Mouse (Mus musculus) liver, adult (tissue): ENCODE data around the gene Cox6a1.

Source experiments
- GATA4 ChIP-seq: IDR thresholded peaks from 2 replicates; pipeline ENCODE4 v1.6.1; 2014; ENCODE audit warnings: mild to moderate bottlenecking, low read length; ENCODE audit not compliant: insufficient replicate concordance

Cox6a1 gene

DNA sequence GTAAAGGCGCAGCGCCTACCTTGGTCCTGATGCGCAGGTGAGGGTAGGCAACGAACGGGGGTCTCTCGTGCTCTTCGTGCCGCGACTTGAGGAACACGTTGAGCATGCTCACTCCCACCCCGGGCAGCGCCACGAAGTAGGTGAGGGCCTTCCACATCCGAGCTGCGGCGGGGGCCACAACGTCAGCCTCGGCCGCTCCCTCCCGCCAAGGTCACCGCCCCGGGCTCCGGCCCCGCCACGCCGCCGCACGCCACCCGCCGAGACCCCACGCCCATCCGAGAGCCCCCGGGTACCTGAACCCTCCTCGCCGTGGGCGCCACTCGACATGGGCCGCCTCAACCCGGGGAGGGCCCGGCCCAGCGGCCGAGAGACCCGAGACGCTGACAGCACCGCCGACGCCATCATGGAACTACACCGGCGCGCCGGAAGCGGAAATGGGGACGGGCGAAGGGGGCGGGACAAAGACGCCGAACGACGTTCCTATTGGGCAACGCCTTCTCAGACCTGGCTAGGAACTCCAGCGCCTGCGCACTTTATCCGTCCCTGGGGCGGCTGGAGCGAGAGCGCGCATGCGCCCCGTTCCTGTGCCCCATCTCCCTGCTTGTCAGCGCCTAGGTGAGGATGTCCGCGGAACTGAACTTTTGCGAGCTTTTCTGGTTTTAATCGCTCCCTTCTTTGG, at the start of gene Cox6a1:
TSS of gene Cox6a1 (minus strand) at position 436 of the 679 bp plus-strand sequence.
- no peak for TF ChIP-seq GATA4

DNA sequence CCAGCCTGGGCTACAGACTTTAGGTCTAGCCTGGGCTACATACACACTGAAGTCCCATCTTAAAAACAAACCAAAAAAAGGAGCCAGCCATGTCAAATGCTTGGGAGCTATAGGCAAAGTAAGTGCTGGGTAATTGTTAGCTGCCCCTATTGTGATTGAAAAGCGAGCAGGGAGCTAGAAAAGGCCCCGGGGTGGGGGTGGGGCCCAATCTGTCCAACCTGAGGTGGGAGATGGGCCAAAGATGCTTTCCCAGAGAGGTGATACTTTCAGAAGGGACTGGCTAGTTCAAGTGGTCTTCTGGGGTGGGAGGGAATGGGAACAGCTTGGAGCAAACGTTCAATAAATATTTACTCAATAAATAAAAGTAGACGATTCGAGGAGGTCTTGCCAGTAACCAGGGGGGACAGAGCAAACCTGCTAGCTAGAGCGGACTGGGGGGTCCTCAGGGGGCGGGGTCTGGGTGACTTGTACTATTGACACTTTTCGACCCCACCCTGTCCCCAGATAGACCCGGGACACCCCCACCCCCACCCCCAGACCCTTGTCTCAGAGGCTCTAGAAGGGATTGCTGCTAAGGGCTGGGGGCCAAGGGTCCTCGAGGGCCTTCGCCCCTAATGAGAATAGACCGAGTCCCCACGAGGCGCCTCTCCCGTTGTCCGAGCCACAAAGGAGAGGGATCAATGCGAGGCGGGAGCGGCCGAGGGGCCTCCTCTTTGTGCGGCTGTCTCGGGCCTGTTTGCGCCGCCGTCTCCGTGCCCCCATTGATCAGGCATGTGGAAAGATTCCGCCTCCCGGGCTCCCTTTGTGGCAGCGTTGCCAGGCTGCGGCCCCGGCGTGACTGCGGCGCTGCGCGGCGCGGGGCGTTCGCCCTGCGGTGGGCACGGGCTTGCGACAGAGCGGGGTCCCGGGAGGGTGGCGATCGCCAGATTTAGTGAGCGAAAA, 49.3 kb upstream of the Cox6a1 start:
- TF ChIP-seq GATA4, result no peak

DNA sequence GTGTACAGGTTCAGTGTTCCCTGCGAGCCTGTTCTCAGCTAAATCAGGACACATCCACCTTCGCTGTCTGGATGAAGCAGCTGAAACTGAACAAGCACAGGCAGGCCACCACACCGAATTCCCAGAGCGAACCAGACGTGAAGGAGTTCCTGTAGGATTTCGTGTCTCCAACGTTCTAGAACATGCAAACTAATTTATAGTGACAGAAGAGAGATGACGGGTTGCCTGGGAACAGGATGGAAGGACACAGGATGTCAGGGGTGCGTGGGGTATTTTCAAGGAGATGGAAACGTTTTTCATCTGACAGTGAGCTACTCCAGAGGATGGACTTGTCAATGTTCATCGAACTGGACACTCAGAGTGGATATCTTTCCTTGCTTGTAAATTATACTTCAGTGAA, 47.9 kb upstream of the Cox6a1 start:
- TF ChIP-seq GATA4, result no peak

DNA sequence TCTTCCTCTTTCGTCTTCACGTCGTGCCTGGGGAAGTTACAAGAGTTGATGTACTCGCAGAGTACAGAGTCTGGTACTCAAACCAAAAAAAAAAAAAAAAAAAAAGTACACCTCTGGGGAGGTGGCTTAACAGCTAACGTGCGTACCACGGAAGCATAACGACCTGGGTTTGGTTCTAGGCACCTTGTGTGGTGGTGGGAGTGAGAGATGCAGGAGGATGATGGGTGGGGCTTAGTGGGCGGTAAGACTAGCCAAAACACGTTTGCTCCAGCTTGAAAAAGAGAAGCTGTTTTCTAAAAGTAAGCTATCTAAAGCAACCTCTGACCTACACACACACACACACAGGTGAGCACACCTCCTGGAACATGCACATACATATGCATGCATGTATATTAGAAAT, 46.1 kb upstream of the Cox6a1 start:
- no peak for TF ChIP-seq GATA4

DNA sequence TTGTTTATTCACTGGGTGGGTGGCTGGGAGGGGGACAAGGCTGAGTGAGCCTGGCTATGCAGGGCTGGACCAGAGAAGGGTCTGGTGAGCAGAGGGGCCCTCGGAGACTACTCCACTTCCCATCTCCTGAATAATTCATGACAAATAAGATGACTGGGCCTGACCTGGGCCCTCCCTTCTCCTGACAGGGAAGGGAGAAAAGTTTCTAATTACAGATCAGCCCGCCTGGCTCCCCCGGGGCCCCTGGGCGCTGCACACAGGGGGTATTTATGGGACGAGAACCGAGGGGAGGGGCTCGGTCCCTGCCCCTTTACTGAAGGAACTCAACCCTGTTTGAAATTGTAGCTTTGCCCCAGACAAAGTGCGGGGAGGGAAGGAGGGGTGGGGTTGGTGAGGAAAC, 45.4 kb upstream of the Cox6a1 start:
- TF ChIP-seq GATA4, result no peak

DNA sequence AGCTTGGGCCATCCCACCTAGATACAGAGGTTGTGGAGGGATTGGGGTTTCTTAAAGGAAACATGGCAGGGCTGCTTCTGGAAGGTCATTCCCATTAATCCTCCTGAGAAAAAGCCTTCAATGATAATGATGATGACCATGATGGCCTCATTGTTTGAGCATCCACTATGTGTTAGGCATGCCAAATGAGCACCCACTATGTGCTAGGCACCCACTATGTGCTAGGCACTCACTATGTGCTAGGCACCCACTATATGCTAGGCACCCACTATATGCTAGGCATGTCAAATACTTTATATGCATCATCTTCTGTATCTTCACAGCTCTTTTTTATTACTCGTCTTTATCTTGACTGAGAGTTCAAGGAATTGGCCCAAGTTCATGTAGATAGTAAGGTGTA, 44.2 kb upstream of the Cox6a1 start:
- no peak for TF ChIP-seq GATA4

DNA sequence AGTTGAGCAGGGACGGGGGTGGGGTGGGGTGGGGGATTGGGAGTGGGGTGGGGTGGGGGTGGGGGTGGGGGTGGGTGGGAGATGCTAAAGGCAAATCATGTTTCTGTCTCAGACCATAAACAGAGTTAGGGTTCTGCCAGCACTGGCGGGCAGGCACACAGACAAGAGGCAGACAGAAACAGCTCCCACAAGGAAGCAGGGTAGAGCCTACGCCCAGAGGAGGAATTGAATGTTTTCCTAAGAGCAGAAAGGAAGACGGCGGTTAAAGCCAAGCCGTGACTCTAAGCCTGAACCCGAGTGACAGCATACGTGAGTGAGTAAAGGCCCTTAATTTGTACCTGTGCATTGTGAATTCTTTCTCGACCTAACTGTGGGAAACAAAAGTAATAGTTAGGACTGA, 43.2 kb upstream of the Cox6a1 start:
- TF ChIP-seq GATA4, result no peak

DNA sequence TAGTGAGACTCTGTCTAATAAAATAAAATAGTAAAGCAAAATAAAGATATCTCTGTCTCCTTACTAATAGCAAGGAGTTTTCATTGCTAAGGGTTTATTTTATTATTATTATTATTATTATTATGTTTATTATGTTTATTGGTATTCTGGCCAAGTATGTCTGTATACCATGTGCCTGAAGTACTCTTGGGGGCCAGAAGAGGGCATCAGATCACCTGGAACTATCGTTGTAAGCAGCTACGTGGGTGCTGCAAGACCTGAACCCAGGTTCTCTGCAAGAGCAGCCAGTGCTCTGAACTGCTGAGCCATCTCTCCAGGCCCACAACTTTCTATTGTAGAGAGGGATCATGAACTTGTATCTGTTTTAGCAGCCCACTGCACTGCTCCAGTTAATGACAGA, 26.7 kb upstream of the Cox6a1 start:
- TF ChIP-seq GATA4, result no peak

DNA sequence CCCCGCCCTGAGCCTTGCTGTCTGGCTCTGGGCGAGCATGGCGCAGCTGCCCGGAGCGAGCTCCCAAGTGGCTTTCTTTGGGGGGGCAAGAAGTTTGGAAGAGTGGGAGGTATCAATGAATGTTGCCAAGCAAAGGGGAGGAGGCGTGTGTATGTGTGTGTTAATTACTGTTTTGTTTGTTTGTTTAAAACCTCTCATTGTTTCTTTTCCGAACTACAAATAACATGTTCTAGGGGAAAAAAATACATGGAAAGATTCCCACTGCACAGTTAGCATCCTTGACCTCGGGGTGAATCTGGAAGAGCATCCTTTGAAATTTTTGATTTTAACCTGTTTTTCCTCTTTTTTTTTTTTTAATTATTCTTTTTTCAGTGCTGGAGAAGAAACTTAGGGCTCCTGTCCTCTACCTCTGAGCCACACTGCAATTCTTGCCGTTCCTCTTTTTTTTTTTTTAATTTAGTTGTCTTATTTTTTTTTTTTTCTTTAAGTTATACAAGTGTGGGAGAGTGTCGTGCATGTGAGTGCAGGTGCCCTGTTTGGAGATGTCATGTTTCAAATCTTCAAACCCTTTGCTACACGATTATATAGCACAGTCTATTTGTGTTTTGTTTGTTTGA, 25.5 kb upstream of the Cox6a1 start:
- TF ChIP-seq GATA4, result no peak

DNA sequence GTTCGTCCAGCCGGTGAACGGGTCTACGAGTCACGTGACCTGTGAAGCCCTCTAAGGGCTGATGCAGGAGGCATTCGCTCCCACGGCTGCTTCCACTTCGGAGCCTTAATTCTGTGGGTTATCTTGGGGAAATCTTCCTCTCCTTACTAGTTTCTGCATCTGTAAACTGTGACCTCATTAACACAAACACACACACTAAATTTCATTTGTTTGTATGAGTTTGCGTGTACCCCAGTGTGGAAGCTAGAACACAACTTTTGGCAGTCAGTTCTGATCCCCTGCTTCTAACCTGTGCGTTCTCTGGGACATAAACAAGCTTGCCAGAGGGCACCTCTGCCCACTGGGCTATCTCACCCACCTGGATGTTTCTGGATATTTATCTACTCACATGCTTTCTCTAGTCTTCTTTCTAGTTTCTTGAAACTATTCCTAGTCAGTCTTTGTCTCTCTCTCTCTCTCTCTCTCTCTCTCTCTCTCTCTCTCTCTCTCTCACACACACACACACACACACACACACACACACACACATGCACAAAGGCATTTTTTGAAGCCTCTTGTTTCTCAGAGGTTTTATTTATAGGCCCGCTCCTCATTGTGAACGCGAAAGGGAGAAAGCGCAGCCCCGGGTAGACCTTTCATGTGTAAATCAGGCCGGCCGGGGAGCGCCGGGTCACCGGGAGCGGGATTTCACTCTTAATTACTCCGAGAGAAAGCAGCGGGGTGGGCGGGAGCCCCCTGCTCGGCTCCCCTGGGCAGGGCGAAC, 24.8 kb upstream of the Cox6a1 start:
- no peak for TF ChIP-seq GATA4

DNA sequence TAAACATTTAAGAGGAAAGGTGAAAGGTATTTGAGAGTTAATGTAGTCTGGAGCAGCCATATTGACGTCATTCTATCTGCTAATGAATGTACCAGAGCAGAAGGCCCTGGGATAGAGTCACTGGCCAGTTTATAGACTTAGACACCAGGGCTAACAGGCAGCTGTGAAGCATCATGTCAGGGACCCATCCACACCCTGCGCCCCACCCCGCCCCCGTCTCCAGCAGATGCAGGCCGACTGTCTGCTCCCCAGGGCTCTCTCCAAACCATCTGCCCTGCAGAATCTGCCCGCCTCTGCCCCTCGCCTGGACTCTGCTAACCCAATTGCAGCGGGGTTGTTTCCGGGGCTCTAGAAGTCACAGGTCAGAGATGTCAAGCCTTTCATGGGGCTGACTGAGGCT, 23.0 kb upstream of the Cox6a1 start:
- TF ChIP-seq GATA4, result no peak

DNA sequence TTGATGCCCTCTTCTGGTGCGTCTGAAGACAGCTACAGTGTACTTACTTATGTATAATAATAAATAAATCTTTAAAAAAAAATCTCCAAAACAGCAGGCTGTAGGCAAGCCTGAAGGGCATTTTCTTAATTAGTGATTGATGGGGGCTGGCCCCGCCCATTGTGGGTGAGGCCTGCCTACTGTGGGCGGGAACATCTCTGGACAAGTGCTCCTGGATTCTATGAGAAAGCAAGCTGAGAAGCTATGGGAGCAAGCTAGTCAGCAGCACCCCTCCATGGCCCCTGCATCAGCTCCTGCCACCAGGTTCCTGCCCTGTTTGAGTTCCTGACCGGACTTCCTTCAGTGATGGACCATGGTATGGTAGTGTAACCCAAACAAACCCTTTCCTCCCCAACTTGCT, 16.0 kb upstream of the Cox6a1 start:
- TF ChIP-seq GATA4, result no peak

DNA sequence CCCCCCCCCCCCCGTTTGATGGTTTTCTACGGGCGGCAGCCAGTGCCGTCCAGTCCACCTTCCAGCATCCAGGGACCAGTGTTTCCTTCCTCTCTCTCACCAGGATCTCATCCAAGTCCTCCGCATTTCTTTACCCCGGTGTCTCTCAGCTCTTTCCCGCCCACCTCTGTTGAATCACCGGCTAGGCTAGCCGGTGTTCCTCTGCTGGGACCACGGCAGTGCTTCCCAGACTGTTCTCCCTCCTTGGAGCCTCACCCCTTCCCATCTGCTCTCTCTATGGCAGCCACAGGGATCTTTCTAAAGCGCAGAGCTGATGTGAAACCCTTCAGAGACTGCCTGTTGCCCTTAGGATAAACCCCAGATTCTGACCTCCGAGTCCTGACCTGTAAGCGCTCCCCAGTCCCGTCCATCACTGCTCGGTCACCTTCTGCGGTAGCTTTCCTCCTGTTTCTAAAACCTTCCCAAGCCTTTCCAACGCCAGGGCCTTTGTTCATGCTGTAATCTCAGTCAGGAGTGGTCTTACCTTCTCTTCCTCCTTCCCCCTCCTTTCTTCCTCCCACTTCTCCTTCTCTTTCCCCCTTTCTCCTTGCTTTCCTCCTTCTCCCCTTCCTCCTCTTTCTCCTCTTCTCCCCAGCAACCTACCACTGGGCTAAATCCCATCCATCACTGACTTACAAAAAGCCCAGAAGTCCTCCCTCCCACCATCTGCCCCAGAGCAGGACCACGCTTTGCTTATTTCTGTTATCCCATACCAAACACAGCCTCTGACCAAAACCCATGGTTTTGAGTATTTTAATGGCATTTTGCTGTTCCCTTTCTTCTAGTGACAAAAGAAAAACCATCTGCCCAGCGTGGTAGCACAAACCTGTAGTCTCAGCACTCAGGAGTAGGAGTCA, 14.3 kb upstream of the Cox6a1 start:
- no peak for TF ChIP-seq GATA4

DNA sequence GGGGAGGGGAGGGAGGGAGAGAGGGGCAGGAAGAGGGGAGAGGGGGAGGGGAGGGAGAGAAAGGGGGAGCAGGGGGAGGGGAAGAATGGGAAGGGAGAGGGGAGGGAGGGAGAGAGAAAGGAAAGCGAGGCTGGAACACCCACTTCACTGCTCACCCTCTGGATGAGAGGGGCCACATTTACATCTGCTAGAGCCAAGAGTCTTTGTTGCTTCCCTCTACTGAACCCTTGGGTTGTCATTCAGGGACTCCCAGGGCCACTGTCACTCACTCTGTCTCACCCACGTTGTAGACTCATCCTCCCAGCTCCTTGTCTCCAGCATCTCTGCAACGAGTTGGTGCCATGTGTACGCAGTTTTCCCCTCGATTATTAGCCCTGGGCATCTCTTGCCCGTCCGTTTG, 13.4 kb upstream of the Cox6a1 start:
- no peak for TF ChIP-seq GATA4

DNA sequence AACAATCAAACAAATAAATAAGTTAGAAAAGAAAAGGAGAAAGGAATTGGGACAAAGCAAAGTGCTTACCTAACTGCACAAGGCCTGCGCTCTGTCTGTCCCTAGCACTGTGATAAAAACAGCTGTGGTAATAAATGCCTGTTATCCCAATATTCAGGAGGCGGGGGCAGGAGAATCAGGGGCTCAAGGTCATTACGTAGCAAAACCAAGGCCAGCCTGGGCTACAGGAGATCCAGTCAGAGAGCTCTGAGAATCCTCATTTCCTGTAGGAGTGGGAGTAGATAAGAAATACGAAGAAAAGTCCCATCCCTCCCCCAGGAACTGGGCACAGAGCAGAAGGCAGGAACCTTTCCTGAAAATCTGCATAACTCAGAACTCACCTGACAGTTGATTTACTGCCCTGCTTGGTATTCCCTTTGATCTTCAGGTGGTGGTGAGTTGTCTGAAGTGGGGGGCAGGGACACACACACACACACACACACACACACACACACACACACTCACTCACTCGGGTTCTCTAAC, 11.1 kb upstream of the Cox6a1 start:
- no peak for TF ChIP-seq GATA4

DNA sequence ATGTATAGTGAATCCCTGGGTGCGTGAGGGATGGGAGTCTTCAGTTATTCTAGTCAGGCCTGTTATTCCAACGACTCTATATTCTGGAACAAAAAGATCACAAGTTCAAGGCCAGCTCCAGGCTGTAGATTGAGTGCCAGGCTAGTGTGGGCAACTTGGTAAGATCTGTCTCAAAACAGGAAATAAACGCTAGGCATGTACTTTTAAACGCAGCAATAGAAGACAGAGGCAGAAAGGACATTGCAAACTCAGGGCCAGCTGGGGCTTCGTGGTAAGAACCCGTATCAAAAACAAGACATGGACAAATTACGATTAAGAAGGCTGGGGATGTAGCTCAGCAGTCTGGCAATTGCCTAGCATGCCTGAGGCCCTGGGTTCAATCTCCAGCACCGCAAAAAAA, 10.7 kb upstream of the Cox6a1 start:
- no peak for TF ChIP-seq GATA4
